Mouse (Mus musculus) urinary bladder, postnatal 14 days (tissue): Measurements from ENCODE around the gene Tipin.
"Not testable (repeated sequence)": the region's sequence is repeated elsewhere in the genome, so short reads cannot be mapped to it uniquely, and the experiment has no call there.

Experiments used
- DNase-seq: peaks from one replicate; pipeline ENCODE4 v3.0.0; 2021; ENCODE audit warnings: low spot score

Gene Tipin

GRCm38 (mm10) chr9:64271249-64271648 lies 10.1 kb upstream of the Tipin start:
- DNase-seq, result no peak

GRCm38 (mm10) chr9:64272611-64273010 lies 8.8 kb upstream of the Tipin start:
- DNase-seq, result peak; percentile 33

- no peak for DNase-seq
Measured at GRCm38 (mm10) chr9:64273757-64274156, 7.6 kb upstream of the Tipin start.

DNA sequence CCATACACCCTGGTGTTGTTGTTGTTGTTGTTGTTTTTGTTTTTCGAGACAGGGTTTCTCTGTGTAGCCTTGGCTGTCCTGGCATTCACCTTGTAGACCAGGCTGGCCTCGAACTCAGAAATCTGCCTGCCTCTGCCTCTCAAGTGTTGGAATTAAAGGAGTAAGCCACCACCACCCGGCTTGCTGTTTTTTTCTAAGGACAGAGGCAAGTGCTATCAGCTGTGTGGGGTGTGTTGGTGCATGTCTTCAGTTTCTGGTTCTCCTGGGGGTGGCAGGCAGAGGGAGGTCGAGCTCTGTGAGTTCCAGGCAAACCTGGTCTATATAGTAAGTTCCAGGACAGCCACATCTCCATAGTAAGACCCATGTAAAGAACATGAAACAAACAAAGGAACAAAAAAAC lies 7.1 kb upstream of the Tipin start:
- no peak for DNase-seq

GRCm38 (mm10) chr9:64274919-64275318 lies 6.5 kb upstream of the Tipin start:
- no peak for DNase-seq

DNA sequence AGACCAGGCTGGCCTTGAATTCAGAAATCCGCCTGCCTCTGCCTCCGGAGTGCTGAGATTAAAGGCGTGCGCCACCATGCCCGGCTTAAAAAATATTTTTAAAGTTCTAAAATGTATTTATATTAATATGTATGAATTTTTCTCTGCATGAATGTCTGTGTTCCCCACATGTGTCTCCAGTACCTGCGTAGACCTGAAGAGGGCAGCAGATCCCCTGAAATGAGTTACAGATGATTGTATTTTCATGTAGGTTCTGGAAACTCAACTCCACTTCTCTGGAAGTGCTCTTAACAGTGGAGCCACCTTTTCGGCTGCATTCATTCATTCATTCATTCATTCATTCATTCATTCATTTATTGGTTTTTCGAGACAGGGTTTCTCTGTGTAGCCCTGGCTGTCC lies 3.7 kb upstream of the Tipin start:
- peak; percentile 74 for DNase-seq

DNA sequence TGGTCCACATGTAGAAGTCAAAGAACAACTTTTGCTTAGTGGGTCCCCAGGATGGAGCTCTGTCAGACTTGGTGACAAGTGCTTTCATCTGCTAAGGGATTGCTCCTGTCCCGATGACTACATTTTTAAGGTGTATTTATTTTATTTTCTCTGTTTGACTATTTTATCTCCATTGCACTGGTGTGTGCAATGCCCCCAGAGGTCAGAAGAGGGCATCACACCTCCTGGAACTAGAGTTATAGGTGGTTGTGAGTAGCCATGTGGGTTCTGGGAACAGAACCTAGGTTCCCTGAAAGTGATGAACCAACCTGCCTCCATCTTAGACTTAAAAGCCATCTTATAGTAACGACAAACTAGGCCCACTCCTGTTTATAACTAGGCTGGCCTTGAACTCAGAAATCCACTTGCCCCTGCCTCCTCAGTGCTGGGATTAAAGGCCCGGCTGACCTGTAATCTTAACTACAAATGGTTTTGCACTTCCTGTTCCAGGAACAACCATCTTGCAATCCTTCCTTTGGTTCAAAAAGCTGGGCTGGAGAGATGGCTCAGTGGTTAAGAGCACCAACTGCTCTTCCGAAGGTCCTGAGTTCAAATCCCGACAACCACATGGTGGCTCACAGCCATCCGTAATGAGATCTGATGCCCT lies 2.6 kb upstream of the Tipin start:
- no peak for DNase-seq

GRCm38 (mm10) chr9:64281781-64282178 lies 399 bp downstream of the Tipin start:
- DNase-seq, result no peak

- no peak for DNase-seq
Measured at GRCm38 (mm10) chr9:64282404-64282987, 1.1 kb downstream of the Tipin start.

DNA sequence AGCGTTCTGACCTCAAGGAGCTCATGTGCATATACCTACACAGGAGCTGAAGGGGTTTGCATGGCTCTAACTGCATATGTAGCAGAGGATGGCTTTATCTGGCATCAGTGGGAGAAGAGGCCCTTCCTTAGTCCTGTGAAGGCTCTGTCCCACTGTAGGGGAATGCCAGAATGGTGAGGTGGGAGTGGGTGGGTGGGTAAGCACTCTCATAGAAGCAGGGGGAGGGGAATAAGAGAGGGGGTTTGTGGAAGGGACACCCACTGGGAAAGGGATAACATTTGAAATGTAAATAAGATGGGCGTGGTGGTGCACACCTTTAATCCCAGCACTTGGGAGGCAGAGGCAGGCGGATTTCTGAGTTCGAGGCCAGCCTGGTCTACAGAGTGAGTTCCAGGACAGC lies 21.7 kb downstream of the Tipin start:
- DNase-seq, result not testable (repeated sequence)

DNA sequence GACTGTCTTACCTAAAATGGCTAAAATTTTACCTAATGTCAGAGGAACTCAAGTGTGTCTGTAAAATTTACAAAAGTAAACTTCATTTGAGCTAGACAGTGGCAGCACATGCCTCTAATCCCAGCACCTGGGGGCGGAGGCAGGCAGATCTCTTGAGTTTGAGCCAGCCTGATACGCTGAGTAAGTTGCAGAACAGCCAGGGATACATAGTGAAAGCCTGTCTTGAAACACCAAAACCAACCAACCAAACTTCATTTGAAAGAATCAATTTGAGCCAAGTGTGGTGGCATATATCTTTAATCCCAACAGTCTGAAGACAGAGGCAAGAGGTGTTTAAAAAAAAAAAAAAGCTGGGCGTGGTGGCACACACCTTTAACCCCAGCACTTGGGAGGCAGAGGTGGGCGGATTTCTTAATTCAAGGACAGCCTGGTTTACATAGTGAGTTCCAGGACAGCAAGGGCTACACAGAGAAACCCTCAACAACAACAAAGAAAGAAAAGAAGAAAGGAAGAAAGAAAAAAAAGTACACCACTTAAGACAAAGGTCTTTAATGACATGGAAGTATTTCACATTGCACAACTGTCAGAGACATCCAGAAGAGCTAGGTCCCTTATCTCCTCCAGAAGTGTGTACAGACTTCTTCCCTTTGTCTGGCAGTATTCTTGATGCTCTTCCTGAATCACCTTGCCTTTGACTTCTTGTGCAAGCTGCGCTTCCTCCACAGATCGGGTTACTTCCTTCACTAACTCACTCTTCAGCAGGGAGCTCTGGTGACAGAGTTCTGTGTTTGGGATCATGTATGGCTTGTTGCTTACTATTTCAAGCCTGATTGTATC lies 25.3 kb downstream of the Tipin start:
- no peak for DNase-seq

GRCm38 (mm10) chr9:64310996-64311785 lies 29.8 kb downstream of the Tipin start:
- DNase-seq, result no peak

- no peak for DNase-seq
Measured at GRCm38 (mm10) chr9:64312128-64312527, 30.7 kb downstream of the Tipin start.

DNA sequence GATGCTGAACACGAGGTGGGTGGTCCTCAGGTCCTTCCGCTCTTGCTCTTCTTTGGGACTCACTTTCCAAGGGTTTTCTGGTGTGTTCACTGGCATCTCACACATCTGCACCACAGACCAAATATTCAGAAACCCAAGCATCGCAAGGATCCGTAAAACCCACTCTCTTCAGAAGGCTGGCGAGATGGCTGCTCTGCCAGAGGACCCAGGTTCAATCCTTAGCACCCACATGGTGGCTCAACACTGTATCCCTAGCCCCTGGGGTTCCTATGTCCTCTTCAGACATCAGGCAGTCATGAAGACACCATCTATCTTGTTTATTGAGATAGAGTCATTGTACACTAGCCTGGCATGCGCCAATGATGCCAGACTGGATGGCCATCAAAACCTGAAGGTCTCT lies 33.3 kb downstream of the Tipin start:
- DNase-seq, result no peak

GRCm38 (mm10) chr9:64316986-64317385 lies 35.6 kb downstream of the Tipin start:
- no peak for DNase-seq

- no peak for DNase-seq
Measured at GRCm38 (mm10) chr9:64323976-64324375, 42.6 kb downstream of the Tipin start.

- no peak for DNase-seq
Measured at GRCm38 (mm10) chr9:64335825-64336224, 54.4 kb downstream of the Tipin start.

- DNase-seq, result no peak
Measured at GRCm38 (mm10) chr9:64339361-64339760, 58.0 kb downstream of the Tipin start.

DNA sequence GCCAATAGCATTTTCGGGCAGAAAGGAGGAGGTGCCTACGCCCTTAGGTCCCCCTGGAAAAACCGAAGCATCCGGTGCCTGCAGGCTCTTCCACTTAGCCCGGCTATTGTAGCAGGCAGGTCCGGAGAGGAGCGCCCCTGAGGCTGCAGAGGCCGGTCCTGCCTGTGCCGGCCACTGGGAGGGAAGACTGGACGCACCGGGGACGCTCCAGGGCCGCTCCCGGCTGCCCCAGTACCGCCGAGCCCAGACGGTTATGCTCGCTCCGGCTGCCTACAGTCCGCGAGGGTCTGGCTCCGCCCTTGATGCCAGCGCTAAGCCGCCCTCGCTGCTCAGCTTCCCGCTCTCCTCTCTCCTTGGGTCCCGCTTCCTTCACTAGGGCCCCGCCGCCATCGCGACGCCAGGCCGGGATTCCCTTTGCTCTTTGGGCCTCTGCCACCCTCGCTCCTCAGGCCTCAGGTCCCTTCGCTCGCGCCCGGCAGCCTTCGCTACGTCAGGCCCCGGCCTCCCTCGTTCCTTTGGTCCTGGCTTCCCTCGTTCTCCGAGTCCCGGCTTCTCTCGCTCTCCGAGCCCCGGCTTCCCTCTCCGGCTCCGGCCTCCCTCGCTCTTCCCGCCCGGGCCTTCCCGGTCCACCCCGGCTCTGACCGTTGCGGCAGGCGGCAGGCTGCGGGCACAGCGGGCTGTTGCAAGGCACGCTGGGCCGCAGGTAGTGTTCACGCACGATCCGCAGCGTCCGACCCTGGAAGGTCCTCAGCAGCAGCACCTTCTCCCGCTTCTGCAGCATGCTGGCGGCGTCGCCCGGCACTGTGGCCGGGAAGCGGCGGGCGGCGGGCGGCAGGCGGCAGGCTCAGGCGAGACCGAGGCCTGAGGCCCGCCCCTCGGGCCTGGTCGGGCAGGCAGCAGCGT lies 59.2 kb downstream of the Tipin start:
- DNase-seq, result peak; percentile 73

DNA sequence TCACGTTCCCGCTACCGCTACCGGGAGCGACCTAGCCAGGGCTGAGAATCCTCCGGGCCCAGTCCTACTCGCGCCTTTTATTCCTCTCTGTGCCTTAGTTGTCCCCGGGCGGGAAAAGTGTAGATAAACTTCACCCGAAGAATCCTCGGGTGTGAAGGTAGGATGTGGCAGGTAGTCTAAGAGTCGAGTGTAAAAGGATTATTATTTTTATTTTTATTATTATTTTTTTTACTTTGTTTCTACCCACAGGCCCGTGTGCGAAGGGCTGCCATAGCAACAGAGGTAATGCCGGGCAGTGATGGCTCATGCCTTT lies 59.8 kb downstream of the Tipin start, which contains the start of gene Dis3l:
Dis3l (minus strand) TSS at position 35 of the 313 bp plus-strand sequence.
- DNase-seq, result no peak

DNA sequence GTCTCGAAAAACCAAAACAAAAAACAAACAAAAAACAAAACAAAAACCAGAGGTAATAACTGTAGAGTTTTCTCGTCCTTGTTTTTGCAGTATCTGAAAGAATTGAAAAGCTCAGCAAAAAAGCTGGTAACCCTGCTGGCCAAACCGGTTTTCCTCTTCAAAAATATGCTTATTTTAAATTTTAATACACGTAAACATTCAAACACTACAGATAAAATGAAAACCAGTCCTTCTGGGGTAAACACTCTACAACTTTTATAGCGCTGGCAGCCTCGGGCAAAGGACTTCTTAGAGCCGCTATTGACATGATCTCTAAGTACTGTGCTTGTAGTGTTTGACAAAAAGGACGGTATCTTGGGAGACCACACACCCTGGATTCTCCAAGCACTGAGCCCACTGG lies 60.3 kb downstream of the Tipin start:
- peak; percentile 11 for DNase-seq
